Mouse (Mus musculus) cortical plate, adult 2 months (tissue): ENCODE measurements around the gene Olfr456.

ENCODE experiments used
- CTCF ChIP-seq: fragments of 200-500 bp; IDR thresholded peaks from 2 replicates; pipeline ENCODE4 v1.5.1; 2011; ENCODE audit warnings: mild to moderate bottlenecking, control low read depth, low read length; ENCODE audit not compliant: insufficient read depth; ENCODE audit errors: extremely low read depth
- POLR2A ChIP-seq: fragments of 200-500 bp; IDR thresholded peaks from 2 replicates; pipeline ENCODE4 v1.6.1; 2011; ENCODE audit warnings: mild to moderate bottlenecking, low read length, control low read depth; ENCODE audit not compliant: insufficient read depth; ENCODE audit errors: extremely low read depth

GRCm38 (mm10) chr6:42509311-42509710, 22.3 kb upstream of the Olfr456 start:
- TF ChIP-seq CTCF: no peak
- TF ChIP-seq POLR2A: no peak
